Mouse (Mus musculus) stomach, embryonic 14.5 days (tissue): ENCODE measurements around the gene Rab11fip4. TPM values are rescaled to one million over a fixed set of nuclear protein-coding genes. Genes with fewer than 3 reads are reported as not detected.

Experiments
- ATAC-seq: fragments of 200-750 bp; cut with Nextera tagmentation; 2 replicates; pipeline ENCODE4 v1.8.0; 2017; ENCODE audit warnings: low read depth, moderate TSS enrichment; ENCODE audit not compliant: insufficient number of reproducible peaks, insufficient read depth, low FRiP score
- H3K27ac ChIP-seq: fragments of 300-500 bp; sonication (generic); 2 replicates; pipeline ENCODE4 v1.5.1; 2014; ENCODE audit warnings: mild to moderate bottlenecking, low read length, moderate library complexity, mixed read lengths
- H3K27me3 ChIP-seq: fragments of 300-500 bp; sonication (generic); 2 replicates; pipeline ENCODE4 v1.6.1; 2014; ENCODE audit warnings: low read length, control low read depth, mixed read lengths; ENCODE audit not compliant: control insufficient read depth, insufficient read depth
- H3K36me3 ChIP-seq: fragments of 300-500 bp; sonication (generic); 2 replicates; pipeline ENCODE4 v1.6.1; 2014; ENCODE audit warnings: mild to moderate bottlenecking, control low read depth, low read length, moderate library complexity, mixed read lengths; ENCODE audit not compliant: control insufficient read depth, insufficient read depth
- H3K4me1 ChIP-seq: fragments of 300-500 bp; sonication (generic); 2 replicates; pipeline ENCODE4 v1.6.1; 2014; ENCODE audit warnings: low read length, control low read depth, mixed read lengths; ENCODE audit not compliant: control insufficient read depth, insufficient read depth
- H3K4me2 ChIP-seq: fragments of 300-500 bp; sonication (generic); replicated peaks from 2 replicates; pipeline ENCODE4 v1.6.1; 2014; ENCODE audit warnings: low read depth, low read length, control low read depth
- H3K4me3 ChIP-seq: fragments of 300-500 bp; sonication (generic); 2 replicates; pipeline ENCODE4 v1.5.1; 2014; ENCODE audit warnings: low read depth, low read length, control low read depth
- H3K9ac ChIP-seq: fragments of 300-500 bp; sonication (generic); replicated peaks from 2 replicates; pipeline ENCODE4 v1.6.1; 2014; ENCODE audit warnings: low read depth, mild to moderate bottlenecking, control low read depth, low read length, moderate library complexity, mixed read lengths
- H3K9me3 ChIP-seq: fragments of 300-500 bp; sonication (generic); 2 replicates; pipeline ENCODE4 v1.6.1; 2016; ENCODE audit warnings: low read depth, low read length, control low read depth; ENCODE audit not compliant: control insufficient read depth
- WGBS: fragments of 180-500 bp; shearing (Covaris S2); extraction: QIAGEN DNeasy Blood & Tissue Kit; methylation state at CpG from one replicate; pipeline ENCODE4 v1.1.7; 2014; 5-methylcytosine and 5-hydroxymethylcytosine counted together
- polyA plus RNA-seq: library from polyadenylated mRNA; unstranded; fragments of >200 nt; fragmentation: Nextera tagmentation; extraction: Ambion mirVana; gene quantifications from 2 replicates; pipeline ENCODE4 v1.2.1, GENCODE M21; 2014

The Rab11fip4 gene
- polyA plus RNA-seq, 1 experiment from 2014 or later = 1.9 TPM

GRCm38 (mm10) chr11:79715733-79716452 is 124.9 kb downstream of the Rab11fip4 start:
- Histone ChIP-seq H3K4me3 (no peak overlapping the region), H3K27me3 (no peaks in the 10 kb centered on the region), H3K36me3 (no peaks in the 10 kb centered on the region), H3K27ac (no peak overlapping the region), H3K4me2 (no peak overlapping the region), H3K9me3 (no peaks in the 10 kb centered on the region), H3K4me1 (peaks cover 36% of the 10 kb centered on the region), H3K9ac (no peak overlapping the region)
- 88% methylated on average over 6 of the region's 6 CpGs for WGBS
- ATAC-seq = no peak

GRCm38 (mm10) chr11:79716453-79716749 is 125.4 kb downstream of the Rab11fip4 start:
- 59% methylated on average over 2 of the region's 2 CpGs for WGBS

GRCm38 (mm10) chr11:79717271-79717670 is 126.3 kb downstream of the Rab11fip4 start:
- Histone ChIP-seq H3K27ac (no peak overlapping the region), H3K36me3 (no peaks in the 10 kb centered on the region), H3K4me3 (no peak overlapping the region), H3K27me3 (no peaks in the 10 kb centered on the region), H3K4me1 (peaks cover 36% of the 10 kb centered on the region), H3K4me2 (no peak overlapping the region), H3K9ac (no peak overlapping the region), H3K9me3 (no peaks in the 10 kb centered on the region)
- ATAC-seq = no peak
- WGBS = 50% methylated on average over 3 of the region's 3 CpGs

More at GRCm38 (mm10) chr11:79716453-79716749, 125.4 kb downstream of the Rab11fip4 start:
- H3K36me3 ChIP-seq = no peaks in the 10 kb centered on the region
- H3K4me1 ChIP-seq = peaks cover 36% of the 10 kb centered on the region
- no peaks in the 10 kb centered on the region for H3K27me3 ChIP-seq
- no peak overlapping the region for H3K4me3 ChIP-seq
- H3K9ac ChIP-seq = no peak overlapping the region
- ATAC-seq = no peak
- H3K9me3 ChIP-seq = no peaks in the 10 kb centered on the region
- no peak overlapping the region for H3K27ac ChIP-seq
- no peak overlapping the region for H3K4me2 ChIP-seq

GRCm38 (mm10) chr11:79717801-79718200 is 126.8 kb downstream of the Rab11fip4 start:
- no peak for ATAC-seq
- H3K27ac ChIP-seq = no peak overlapping the region
- H3K4me3 ChIP-seq = no peak overlapping the region
- 75% methylated on average over 7 of the region's 7 CpGs for WGBS
- H3K9me3 ChIP-seq = no peaks in the 10 kb centered on the region
- H3K4me2 ChIP-seq = no peak overlapping the region
- peaks cover 32% of the 10 kb centered on the region for H3K4me1 ChIP-seq
- H3K9ac ChIP-seq = no peak overlapping the region
- no peaks in the 10 kb centered on the region for H3K27me3 ChIP-seq
- H3K36me3 ChIP-seq = no peaks in the 10 kb centered on the region

- Histone ChIP-seq H3K9ac (no peak overlapping the region), H3K27ac (no peak overlapping the region), H3K4me2 (no peak overlapping the region), H3K27me3 (no peaks in the 10 kb centered on the region), H3K36me3 (no peaks in the 10 kb centered on the region), H3K4me3 (no peak overlapping the region), H3K9me3 (no peaks in the 10 kb centered on the region), H3K4me1 (peaks cover 28% of the 10 kb centered on the region)
- no peak for ATAC-seq
- 71% methylated on average over 6 of the region's 6 CpGs for WGBS
Observed at GRCm38 (mm10) chr11:79718202-79718601, 127.2 kb downstream of the Rab11fip4 start.

GRCm38 (mm10) chr11:79718829-79719346 is 127.9 kb downstream of the Rab11fip4 start:
- no peak overlapping the region for H3K9ac ChIP-seq
- 77% methylated on average over 8 of the region's 8 CpGs for WGBS
- no peak overlapping the region for H3K4me3 ChIP-seq
- H3K9me3 ChIP-seq = no peaks in the 10 kb centered on the region
- no peak overlapping the region for H3K4me2 ChIP-seq
- no peaks in the 10 kb centered on the region for H3K27me3 ChIP-seq
- no peak for ATAC-seq
- no peak overlapping the region for H3K27ac ChIP-seq
- peaks cover 22% of the 10 kb centered on the region for H3K4me1 ChIP-seq
- H3K36me3 ChIP-seq = no peaks in the 10 kb centered on the region

GRCm38 (mm10) chr11:79720737-79721136 is 129.7 kb downstream of the Rab11fip4 start:
- no peak overlapping the region for H3K4me2 ChIP-seq
- peaks cover 16% of the 10 kb centered on the region for H3K4me1 ChIP-seq
- H3K27ac ChIP-seq = no peak overlapping the region
- H3K9me3 ChIP-seq = no peaks in the 10 kb centered on the region
- H3K9ac ChIP-seq = no peak overlapping the region
- H3K27me3 ChIP-seq = no peaks in the 10 kb centered on the region
- no peak for ATAC-seq
- 70% methylated on average over 4 of the region's 4 CpGs for WGBS
- no peaks in the 10 kb centered on the region for H3K36me3 ChIP-seq
- no peak overlapping the region for H3K4me3 ChIP-seq

GRCm38 (mm10) chr11:79722811-79723210 is 131.8 kb downstream of the Rab11fip4 start:
- Histone ChIP-seq H3K27ac (no peak overlapping the region), H3K4me2 (no peak overlapping the region), H3K36me3 (no peaks in the 10 kb centered on the region), H3K4me3 (no peak overlapping the region), H3K4me1 (peaks cover 2% of the 10 kb centered on the region; the same call in 1 of the 2 replicates), H3K27me3 (no peaks in the 10 kb centered on the region), H3K9ac (no peak overlapping the region), H3K9me3 (no peaks in the 10 kb centered on the region)
- ATAC-seq = no peak
- 85% methylated on average over 5 of the region's 5 CpGs for WGBS

- H3K36me3 ChIP-seq = no peaks in the 10 kb centered on the region; the same call in 1 of the 2 replicates
- no peak overlapping the region for H3K4me3 ChIP-seq
- no peak overlapping the region for H3K4me2 ChIP-seq
- no peak for ATAC-seq
- H3K27me3 ChIP-seq = no peaks in the 10 kb centered on the region
- 85% methylated on average over 6 of the region's 6 CpGs for WGBS
- no peaks in the 10 kb centered on the region for H3K9me3 ChIP-seq
- H3K9ac ChIP-seq = no peak overlapping the region
- no peaks in the 10 kb centered on the region; the same call in 1 of the 2 replicates for H3K4me1 ChIP-seq
- H3K27ac ChIP-seq = no peak overlapping the region
Observed at GRCm38 (mm10) chr11:79725005-79725404, 134.0 kb downstream of the Rab11fip4 start.
